Mouse (Mus musculus): ENCODE measurements around the gene C6. TPM values are rescaled to one million over a fixed set of nuclear protein-coding genes. Genes with fewer than 3 reads are reported as not detected.

C6 gene
- not detected for total RNA-seq (2021)

- intact Hi-C loops (cut with DNase I): no loop called here
- DNase-seq (ENCODE audit: extremely low spot score in 1 of 2, low spot score in 2 of 2): no peak
These were observed at the start of gene C6 for GRCm38 (mm10) chr15:4726830-4727310. Gene C6, plus strand, starts transcription at chr15:4727175.

- intact Hi-C loops (cut with DNase I): no loop called here
These were observed 29.4 kb upstream of the C6 start for GRCm38 (mm10) chr15:4697604-4698003.

GRCm38 (mm10) chr15:4734150-4734549 is 7.2 kb downstream of the C6 start:
- intact Hi-C loops (cut with DNase I): no loop called here
- DNase-seq (ENCODE audit: extremely low spot score in 1 of 2, low spot score in 2 of 2): no peak

More at GRCm38 (mm10) chr15:4697604-4698003, 29.4 kb upstream of the C6 start:
- no peak for DNase-seq (ENCODE audit: extremely low spot score in 1 of 2, low spot score in 2 of 2)

GRCm38 (mm10) chr15:4734996-4735609 is 8.1 kb downstream of the C6 start:
- no peak for DNase-seq (ENCODE audit: extremely low spot score in 1 of 2, low spot score in 2 of 2)
- intact Hi-C loops (cut with DNase I): no loop called here

GRCm38 (mm10) chr15:4747656-4748055 is 20.7 kb downstream of the C6 start:
- DNase-seq (ENCODE audit: extremely low spot score in 1 of 2, low spot score in 2 of 2): no peak
- intact Hi-C loops (cut with DNase I): no loop called here

- DNase-seq (ENCODE audit: extremely low spot score in 1 of 2, low spot score in 2 of 2): no peak
- intact Hi-C loops (cut with DNase I): no loop called here
These were observed 63.4 kb downstream of the C6 start for GRCm38 (mm10) chr15:4790378-4790777.

GRCm38 (mm10) chr15:4796861-4797260 is 69.9 kb downstream of the C6 start:
- DNase-seq (ENCODE audit: extremely low spot score in 1 of 2, low spot score in 2 of 2): no peak
- intact Hi-C loops (cut with DNase I): no loop called here

- no peak for DNase-seq (ENCODE audit: extremely low spot score in 1 of 2, low spot score in 2 of 2)
- intact Hi-C loops (cut with DNase I): no loop called here
These were observed 77.3 kb downstream of the C6 start for GRCm38 (mm10) chr15:4804256-4804655.

- DNase-seq (ENCODE audit: extremely low spot score in 1 of 2, low spot score in 2 of 2): no peak
- intact Hi-C loops (cut with DNase I): no loop called here
These were observed 81.2 kb downstream of the C6 start for GRCm38 (mm10) chr15:4808131-4808530.

- intact Hi-C loops (cut with DNase I): no loop called here
- DNase-seq (ENCODE audit: extremely low spot score in 1 of 2, low spot score in 2 of 2): no peak
These were observed 88.0 kb downstream of the C6 start for GRCm38 (mm10) chr15:4814976-4815375.

GRCm38 (mm10) chr15:4815711-4816110 is 88.7 kb downstream of the C6 start:
- intact Hi-C loops (cut with DNase I): no loop called here
- DNase-seq (ENCODE audit: extremely low spot score in 1 of 2, low spot score in 2 of 2): no peak

GRCm38 (mm10) chr15:4816752-4817493 is 89.9 kb downstream of the C6 start:
- intact Hi-C loops (cut with DNase I): no loop called here
- no peak for DNase-seq (ENCODE audit: extremely low spot score in 1 of 2, low spot score in 2 of 2)

- no peak for DNase-seq (ENCODE audit: extremely low spot score in 1 of 2, low spot score in 2 of 2)
- intact Hi-C loops (cut with DNase I): no loop called here
These were observed 91.5 kb downstream of the C6 start for GRCm38 (mm10) chr15:4818437-4818836.

GRCm38 (mm10) chr15:4821161-4821560 is 94.2 kb downstream of the C6 start:
- DNase-seq (ENCODE audit: extremely low spot score in 1 of 2, low spot score in 2 of 2): no peak
- intact Hi-C loops (cut with DNase I): no loop called here

- no peak for DNase-seq (ENCODE audit: extremely low spot score in 1 of 2, low spot score in 2 of 2)
- intact Hi-C loops (cut with DNase I): no loop called here
These were observed 94.8 kb downstream of the C6 start for GRCm38 (mm10) chr15:4821824-4822223.

- no peak for DNase-seq (ENCODE audit: extremely low spot score in 1 of 2, low spot score in 2 of 2)
- intact Hi-C loops (cut with DNase I): no loop called here
These were observed 100.8 kb downstream of the C6 start for GRCm38 (mm10) chr15:4827736-4828135.

GRCm38 (mm10) chr15:4836354-4836753 is 109.4 kb downstream of the C6 start:
- no peak for DNase-seq (ENCODE audit: extremely low spot score in 1 of 2, low spot score in 2 of 2)
- intact Hi-C loops (cut with DNase I): no loop called here

- no peak for DNase-seq (ENCODE audit: extremely low spot score in 1 of 2, low spot score in 2 of 2)
- intact Hi-C loops (cut with DNase I): no loop called here
These were observed 123.0 kb downstream of the C6 start for GRCm38 (mm10) chr15:4850015-4850414.

Measured in left cerebral cortex, postnatal 10 days (tissue).